Mouse (Mus musculus) limb, embryonic 12.5 days (tissue): ENCODE measurements around the gene Plch2. TPM values are rescaled to one million over a fixed set of nuclear protein-coding genes. Genes with fewer than 3 reads are reported as not detected.

Experiments used
- ATAC-seq: fragments of 200-750 bp; cut with Nextera tagmentation; 2 replicates; pipeline ENCODE4 v1.8.0; 2017; ENCODE audit warnings: low read depth, moderate TSS enrichment; ENCODE audit not compliant: insufficient number of reproducible peaks, insufficient read depth, low FRiP score, low TSS enrichment
- H3K27ac ChIP-seq: fragments of 300-500 bp; sonication (generic); 2 replicates; pipeline ENCODE4 v1.5.1; 2016; ENCODE audit warnings: mild to moderate bottlenecking, moderate library complexity
- H3K27me3 ChIP-seq: fragments of 300-500 bp; sonication (generic); 2 replicates; pipeline ENCODE4 v1.6.1; 2016; ENCODE audit warnings: mild to moderate bottlenecking, moderate library complexity
- H3K36me3 ChIP-seq: fragments of 300-500 bp; sonication (generic); 2 replicates; pipeline ENCODE4 v1.6.1; 2016; ENCODE audit warnings: mild to moderate bottlenecking, moderate library complexity
- H3K4me1 ChIP-seq: fragments of 300-500 bp; sonication (generic); replicated peaks from 2 replicates; pipeline ENCODE4 v1.6.1; 2016
- H3K4me2 ChIP-seq: fragments of 300-500 bp; sonication (generic); 2 replicates; pipeline ENCODE4 v1.6.1; 2016; ENCODE audit warnings: mild to moderate bottlenecking, moderate library complexity
- H3K4me3 ChIP-seq: fragments of 300-500 bp; sonication (generic); replicated peaks from 2 replicates; pipeline ENCODE4 v1.5.1; 2016; ENCODE audit warnings: mild to moderate bottlenecking
- H3K9ac ChIP-seq: fragments of 300-500 bp; sonication (generic); replicated peaks from 2 replicates; pipeline ENCODE4 v1.6.1; 2016; ENCODE audit warnings: mild to moderate bottlenecking, moderate library complexity
- H3K9me3 ChIP-seq: fragments of 300-500 bp; sonication (generic); 2 replicates; pipeline ENCODE4 v1.6.1; 2016; ENCODE audit warnings: mild to moderate bottlenecking, moderate library complexity
- WGBS: fragments of 180-500 bp; shearing (Covaris S2); methylation state at CpG from one replicate; pipeline ENCODE4 v1.1.7; 2016; 5-methylcytosine and 5-hydroxymethylcytosine counted together
- polyA plus RNA-seq: library from polyadenylated mRNA; unstranded; fragments of >200 nt; fragmentation: Nextera tagmentation; extraction: Ambion mirVana; gene quantifications from 2 replicates; pipeline ENCODE4 v1.2.1, GENCODE M21; 2016

Plch2 gene
- polyA plus RNA-seq, 1 experiment from 2014 or later: 2.3 TPM

- Histone ChIP-seq H3K9me3 (no peaks in the 10 kb centered on the region), H3K9ac (no peak overlapping the region), H3K4me3 (0 out of 2 replicates have a peak overlapping the region, but pooled peaks have one; percentile 1), H3K27me3 (peaks cover 29% of the 10 kb centered on the region), H3K4me2 (peak overlapping the region; percentile 30; the same call in 1 of the 2 replicates), H3K36me3 (no peaks in the 10 kb centered on the region), H3K4me1 (peaks cover 23% of the 10 kb centered on the region), H3K27ac (no peak overlapping the region)
- ATAC-seq: peak; percentile 17; the same call in 1 of the 2 replicates
- WGBS: 1% methylated on average over 10 of the region's 10 CpGs
These were observed 37.2 kb downstream of the Plch2 start for GRCm38 (mm10) chr4:155019336-155019847.

GRCm38 (mm10) chr4:155018601-155019335 lies 37.8 kb downstream of the Plch2 start:
- Histone ChIP-seq H3K9ac (no peak overlapping the region), H3K27ac (no peak overlapping the region), H3K27me3 (peaks cover 23% of the 10 kb centered on the region), H3K36me3 (no peaks in the 10 kb centered on the region), H3K4me2 (peak overlapping the region; percentile 30; the same call in 1 of the 2 replicates), H3K4me3 (0 out of 2 replicates have a peak overlapping the region, but pooled peaks have one; percentile 1), H3K9me3 (no peaks in the 10 kb centered on the region), H3K4me1 (peaks cover 23% of the 10 kb centered on the region)
- peak; percentile 37; the same call in 1 of the 2 replicates for ATAC-seq
- WGBS: 6% methylated on average over 15 of the region's 15 CpGs

- peaks cover 23% of the 10 kb centered on the region for H3K4me1 ChIP-seq
- no peak overlapping the region for H3K27ac ChIP-seq
- H3K4me3 ChIP-seq: no peak overlapping the region
- H3K4me2 ChIP-seq: no peak overlapping the region
- 81% methylated on average over 8 of the region's 8 CpGs for WGBS
- no peaks in the 10 kb centered on the region for H3K36me3 ChIP-seq
- H3K27me3 ChIP-seq: peaks cover 21% of the 10 kb centered on the region
- H3K9me3 ChIP-seq: no peaks in the 10 kb centered on the region
- H3K9ac ChIP-seq: no peak overlapping the region
- no peak for ATAC-seq
These were observed 38.5 kb downstream of the Plch2 start for GRCm38 (mm10) chr4:155018066-155018465.

GRCm38 (mm10) chr4:155017253-155017878 lies 39.2 kb downstream of the Plch2 start:
- H3K4me2 ChIP-seq: no peak overlapping the region
- H3K27ac ChIP-seq: no peak overlapping the region
- H3K9me3 ChIP-seq: no peaks in the 10 kb centered on the region
- no peaks in the 10 kb centered on the region for H3K36me3 ChIP-seq
- WGBS: 64% methylated on average over 11 of the region's 11 CpGs
- peaks cover 23% of the 10 kb centered on the region for H3K4me1 ChIP-seq
- no peak overlapping the region for H3K9ac ChIP-seq
- ATAC-seq: no peak
- H3K27me3 ChIP-seq: peaks cover 21% of the 10 kb centered on the region
- no peak overlapping the region for H3K4me3 ChIP-seq

GRCm38 (mm10) chr4:155016807-155017206 lies 39.8 kb downstream of the Plch2 start:
- H3K4me3 ChIP-seq: no peak overlapping the region
- H3K4me1 ChIP-seq: peaks cover 28% of the 10 kb centered on the region
- H3K9ac ChIP-seq: no peak overlapping the region
- H3K9me3 ChIP-seq: no peaks in the 10 kb centered on the region
- 65% methylated on average over 11 of the region's 11 CpGs for WGBS
- H3K36me3 ChIP-seq: no peaks in the 10 kb centered on the region
- no peak for ATAC-seq
- H3K27ac ChIP-seq: no peak overlapping the region
- peaks cover 21% of the 10 kb centered on the region for H3K27me3 ChIP-seq
- no peak overlapping the region for H3K4me2 ChIP-seq

- Histone ChIP-seq H3K9ac (no peak overlapping the region), H3K9me3 (no peaks in the 10 kb centered on the region), H3K36me3 (no peaks in the 10 kb centered on the region), H3K27ac (no peak overlapping the region), H3K4me3 (no peak overlapping the region), H3K4me2 (no peak overlapping the region), H3K27me3 (peaks cover 21% of the 10 kb centered on the region), H3K4me1 (peaks cover 26% of the 10 kb centered on the region)
- ATAC-seq: no peak
- WGBS: 51% methylated on average over 4 of the region's 4 CpGs
These were observed 41.0 kb downstream of the Plch2 start for GRCm38 (mm10) chr4:155015550-155015949.

- H3K4me3 ChIP-seq: no peak overlapping the region
- WGBS: 70% methylated on average over 12 of the region's 12 CpGs
- no peak overlapping the region for H3K9ac ChIP-seq
- H3K27ac ChIP-seq: no peak overlapping the region
- no peak for ATAC-seq
- no peaks in the 10 kb centered on the region for H3K36me3 ChIP-seq
- no peaks in the 10 kb centered on the region for H3K9me3 ChIP-seq
- H3K4me1 ChIP-seq: peaks cover 18% of the 10 kb centered on the region
- H3K4me2 ChIP-seq: no peak overlapping the region
- peaks cover 21% of the 10 kb centered on the region for H3K27me3 ChIP-seq
These were observed 41.8 kb downstream of the Plch2 start for GRCm38 (mm10) chr4:155014791-155015190.

GRCm38 (mm10) chr4:155014244-155014643 lies 42.3 kb downstream of the Plch2 start:
- H3K27ac ChIP-seq: no peak overlapping the region
- H3K9ac ChIP-seq: no peak overlapping the region
- H3K4me3 ChIP-seq: no peak overlapping the region
- 66% methylated on average over 14 of the region's 14 CpGs for WGBS
- no peaks in the 10 kb centered on the region for H3K36me3 ChIP-seq
- peaks cover 12% of the 10 kb centered on the region for H3K4me1 ChIP-seq
- ATAC-seq: no peak
- no peaks in the 10 kb centered on the region for H3K9me3 ChIP-seq
- peaks cover 21% of the 10 kb centered on the region for H3K27me3 ChIP-seq
- no peak overlapping the region for H3K4me2 ChIP-seq

GRCm38 (mm10) chr4:155012788-155013187 lies 43.8 kb downstream of the Plch2 start:
- Histone ChIP-seq H3K9me3 (no peaks in the 10 kb centered on the region), H3K4me1 (peaks cover 4% of the 10 kb centered on the region; the same call in 1 of the 2 replicates), H3K27me3 (peaks cover 13% of the 10 kb centered on the region), H3K9ac (no peak overlapping the region), H3K4me2 (no peak overlapping the region), H3K4me3 (no peak overlapping the region), H3K27ac (no peak overlapping the region), H3K36me3 (no peaks in the 10 kb centered on the region)
- WGBS: 2% methylated on average over 4 of the region's 4 CpGs
- ATAC-seq: no peak

- Histone ChIP-seq H3K9me3 (no peaks in the 10 kb centered on the region), H3K27ac (no peak overlapping the region), H3K36me3 (no peaks in the 10 kb centered on the region), H3K4me2 (no peak overlapping the region), H3K4me1 (peaks cover 4% of the 10 kb centered on the region; the same call in 1 of the 2 replicates), H3K4me3 (no peak overlapping the region), H3K27me3 (peaks cover 6% of the 10 kb centered on the region), H3K9ac (no peak overlapping the region)
- ATAC-seq: no peak
- 33% methylated on average over 2 of the region's 2 CpGs for WGBS
These were observed 44.5 kb downstream of the Plch2 start for GRCm38 (mm10) chr4:155012115-155012514.

- Histone ChIP-seq H3K27me3 (peaks cover 4% of the 10 kb centered on the region), H3K36me3 (no peaks in the 10 kb centered on the region), H3K9me3 (no peaks in the 10 kb centered on the region), H3K27ac (no peak overlapping the region), H3K4me2 (no peak overlapping the region), H3K9ac (no peak overlapping the region), H3K4me1 (peaks cover 4% of the 10 kb centered on the region; the same call in 1 of the 2 replicates), H3K4me3 (no peak overlapping the region)
- 77% methylated on average over 8 of the region's 8 CpGs for WGBS
- no peak for ATAC-seq
These were observed 45.1 kb downstream of the Plch2 start for GRCm38 (mm10) chr4:155011312-155012025.
